Mouse (Mus musculus): Measurements from ENCODE around the gene Cfp. TPM values are rescaled to one million over a fixed set of nuclear protein-coding genes. Genes with fewer than 3 reads are reported as not detected.

Cfp gene
- polyA plus RNA-seq (2015; fragmentation: Nextera tagmentation; extraction: Ambion mirVana), result 5.8 and 6.5 TPM in 2 replicates

DNA sequence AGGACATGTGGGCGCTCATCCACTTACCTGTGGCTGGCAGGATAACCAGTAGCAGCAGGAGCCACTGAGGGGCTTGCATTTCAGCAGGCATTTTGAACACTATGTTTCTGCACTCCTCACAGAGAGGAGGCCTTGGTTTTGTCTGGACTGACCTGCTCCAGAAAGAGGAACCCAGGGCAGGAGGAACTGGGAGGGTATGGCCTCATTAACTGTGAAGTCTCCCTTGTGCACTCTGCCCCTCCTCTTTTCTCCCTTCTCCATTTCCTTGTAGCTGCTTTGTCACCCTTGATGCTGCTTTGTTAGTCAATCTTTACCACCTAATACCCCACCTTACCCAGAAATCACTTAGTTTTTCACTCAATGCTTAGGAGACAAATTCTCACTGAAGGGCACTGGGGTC is at the start of gene Cfp:
TSS of gene Cfp (minus strand) at position 192 of the 400 bp plus-strand sequence.
- Histone ChIP-seq H3K36me3 (peaks cover 52% of the 10 kb centered on the region), H3K4me1 (replicated peaks) (no peaks in the 10 kb centered on the region), H3K9ac (no peak within 1 kb of the TSS), H3K27ac (no peak within 1 kb of the TSS), H3K4me2 (no peak within 1 kb of the TSS), H3K4me3 (no peak within 1 kb of the TSS), H3K27me3 (no peaks in the 10 kb centered on the region), H3K9me3 (no peaks in the 10 kb centered on the region)
- ATAC-seq (ENCODE audit: low FRiP score), result no peak
- 82% methylated on average over 1 of the region's 1 CpGs for WGBS

DNA sequence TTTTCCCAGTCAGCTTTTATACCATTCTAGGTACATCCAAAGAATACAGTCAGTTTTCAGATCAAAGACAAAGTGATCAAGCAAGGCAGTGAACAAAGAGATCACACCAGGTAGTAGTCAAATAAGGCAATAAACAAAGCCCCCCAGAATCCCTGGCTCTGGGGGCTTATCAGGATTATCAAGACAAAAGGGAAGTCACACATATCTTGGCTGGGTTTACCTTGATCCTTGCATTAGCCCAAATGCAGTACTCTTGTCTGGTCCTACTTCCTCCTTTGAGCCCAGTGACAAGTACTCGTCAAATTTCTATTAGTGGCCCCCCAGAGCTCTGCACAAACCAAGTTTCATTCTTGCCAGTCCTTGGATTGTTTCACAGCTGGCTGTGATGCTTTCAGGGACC is 49.5 kb upstream of the Cfp start:
- Histone ChIP-seq H3K9ac (no peak overlapping the region), H3K4me2 (no peak overlapping the region), H3K27ac (no peak overlapping the region), H3K4me1 (replicated peaks) (no peaks in the 10 kb centered on the region), H3K4me3 (no peak overlapping the region), H3K27me3 (no peaks in the 10 kb centered on the region), H3K36me3 (no peaks in the 10 kb centered on the region), H3K9me3 (no peaks in the 10 kb centered on the region)
- 72% methylated on average over 1 of the region's 1 CpGs for WGBS
- ATAC-seq (ENCODE audit: low FRiP score), result no peak

- Histone ChIP-seq H3K9me3 (no peaks in the 10 kb centered on the region), H3K4me2 (peak within 1 kb of the TSS; percentile 50), H3K27ac (peak within 1 kb of the TSS; percentile 69), H3K9ac (peak within 1 kb of the TSS; percentile 61; the same call in 1 of the 2 replicates), H3K36me3 (no peaks in the 10 kb centered on the region), H3K4me1 (replicated peaks) (peaks cover 5% of the 10 kb centered on the region; the same call in 1 of the 2 replicates), H3K4me3 (peak within 1 kb of the TSS; percentile 48), H3K27me3 (no peaks in the 10 kb centered on the region)
- peak; percentile 98 for ATAC-seq (ENCODE audit: low FRiP score)
- WGBS, result 17% methylated on average over 57 of the region's 57 CpGs
Measured at GRCm38 (mm10) chrX:20961477-20962378, 30.4 kb upstream of the Cfp start, which contains the start of gene Uxt. Gene Uxt, minus strand, starts transcription at chrX:20962017.

DNA sequence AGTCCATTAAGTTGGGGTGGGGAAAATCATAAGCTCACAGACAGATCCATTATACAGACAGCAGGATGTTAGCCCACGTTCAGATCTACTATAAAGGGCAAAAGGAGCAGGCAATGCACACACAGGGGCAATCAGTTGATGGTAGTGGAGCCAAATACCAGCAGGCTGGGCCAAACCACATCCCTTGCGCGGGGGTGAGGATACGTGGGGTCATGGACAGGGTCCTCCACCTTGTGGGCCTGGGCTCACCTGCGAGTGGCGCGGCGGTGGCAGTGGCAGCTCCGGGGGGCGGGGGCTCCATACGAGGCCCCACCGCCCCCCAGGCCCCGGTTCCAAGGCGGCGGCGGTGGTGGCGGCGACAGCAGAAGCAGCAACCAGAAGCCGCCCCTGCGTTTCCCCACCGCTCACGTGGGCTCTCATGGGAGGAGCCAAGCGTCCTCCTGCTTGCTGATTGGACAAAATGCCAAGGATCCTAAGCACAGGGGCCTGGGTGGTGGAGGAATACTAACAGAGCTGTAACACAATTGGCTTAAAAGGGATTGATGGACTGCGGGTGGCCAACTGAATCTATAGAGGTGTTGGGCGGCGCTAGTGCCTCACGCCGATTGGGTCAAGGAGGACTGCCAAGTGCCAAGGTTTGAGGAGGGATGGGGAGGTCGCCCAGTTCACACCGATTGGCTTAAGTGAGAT is 19.0 kb upstream of the Cfp start, which contains the start of gene Elk1:
TSS of gene Elk1 (minus strand) at position 418 of the 690 bp plus-strand sequence.
- H3K9ac ChIP-seq, result peak within 1 kb of the TSS; percentile 75
- H3K27me3 ChIP-seq, result no peaks in the 10 kb centered on the region
- peak within 1 kb of the TSS; percentile 60 for H3K4me3 ChIP-seq
- ATAC-seq (ENCODE audit: low FRiP score), result peak; percentile 98
- H3K4me2 ChIP-seq, result peak within 1 kb of the TSS; percentile 59
- no peaks in the 10 kb centered on the region for H3K36me3 ChIP-seq
- H3K27ac ChIP-seq, result peak within 1 kb of the TSS; percentile 87
- H3K9me3 ChIP-seq, result no peaks in the 10 kb centered on the region
- WGBS, result 11% methylated on average over 29 of the region's 30 CpGs
- peaks cover 18% of the 10 kb centered on the region; the same call in 1 of the 2 replicates for H3K4me1 ChIP-seq (replicated peaks)

DNA sequence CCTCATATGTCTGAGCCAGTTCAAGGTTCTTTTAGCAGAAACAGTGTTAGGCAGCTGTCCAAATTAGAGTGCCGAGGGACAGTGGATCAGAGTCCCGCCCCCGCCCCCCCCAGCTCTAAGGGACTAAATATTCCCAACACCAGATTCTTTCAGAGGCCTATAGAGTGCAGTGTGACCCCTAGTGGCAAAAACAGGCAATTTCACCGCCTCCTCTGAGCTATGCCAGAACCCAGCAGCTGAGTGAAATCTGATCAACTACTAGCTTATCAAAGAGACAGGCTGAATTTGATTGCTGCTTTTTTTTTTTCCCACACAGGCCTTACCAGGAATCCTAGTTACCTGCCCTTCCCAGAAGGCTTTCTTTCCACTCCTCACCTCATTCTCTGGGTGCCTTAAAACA is 14.7 kb upstream of the Cfp start:
- no peak for ATAC-seq (ENCODE audit: low FRiP score)
- Histone ChIP-seq H3K4me2 (no peak overlapping the region), H3K4me3 (no peak overlapping the region), H3K9ac (no peak overlapping the region), H3K36me3 (no peaks in the 10 kb centered on the region), H3K4me1 (replicated peaks) (peaks cover 16% of the 10 kb centered on the region; the same call in 1 of the 2 replicates), H3K27ac (no peak overlapping the region), H3K9me3 (no peaks in the 10 kb centered on the region), H3K27me3 (no peaks in the 10 kb centered on the region)
- 12% methylated on average over 4 of the region's 4 CpGs for WGBS

DNA sequence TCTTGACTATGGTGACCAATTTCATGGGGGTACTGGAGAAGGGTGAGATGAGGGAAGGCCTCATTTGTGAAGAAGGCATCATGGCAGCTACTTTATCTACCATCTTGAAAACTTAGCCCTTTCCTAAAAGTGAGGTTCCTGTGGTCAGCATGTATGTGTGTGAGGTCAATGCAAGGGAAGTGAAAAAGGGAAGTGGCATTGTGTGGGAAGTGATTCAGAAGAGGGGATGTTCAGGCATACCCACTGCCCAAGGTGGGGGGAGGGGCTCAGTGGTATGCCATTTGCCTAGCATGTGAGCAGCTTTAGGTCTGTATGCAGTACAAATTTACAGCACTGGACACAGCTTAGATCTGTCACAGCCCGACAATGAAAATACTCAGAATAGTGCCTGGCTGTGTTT is 608 bp upstream of the Cfp start:
- Histone ChIP-seq H3K9me3 (no peaks in the 10 kb centered on the region), H3K27me3 (no peaks in the 10 kb centered on the region), H3K27ac (no peak overlapping the region), H3K4me1 (replicated peaks) (no peaks in the 10 kb centered on the region), H3K4me3 (no peak overlapping the region), H3K4me2 (no peak overlapping the region), H3K9ac (no peak overlapping the region), H3K36me3 (peaks cover 52% of the 10 kb centered on the region)
- ATAC-seq (ENCODE audit: low FRiP score), result no peak
- WGBS, result 89% methylated on average over 1 of the region's 1 CpGs

DNA sequence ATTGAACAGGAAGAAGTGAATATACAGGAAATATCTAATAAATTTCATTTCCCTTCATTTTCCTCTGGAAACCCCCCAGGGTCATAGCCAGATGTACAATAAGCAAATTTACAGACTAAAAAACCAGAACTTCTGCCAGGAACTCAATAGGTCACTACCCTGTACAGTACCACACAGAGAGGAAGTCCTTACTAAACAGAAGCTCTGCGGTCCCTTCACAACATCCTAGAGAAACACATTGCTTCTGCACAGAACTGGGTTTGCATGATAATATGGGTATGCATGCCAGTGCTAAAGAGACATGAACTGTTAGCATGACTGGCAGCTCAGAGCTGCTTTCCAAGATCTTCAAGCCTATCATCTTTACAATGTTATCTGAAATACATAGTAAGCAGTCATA is 1.5 kb downstream of the Cfp start:
- 86% methylated on average over 1 of the region's 1 CpGs for WGBS
- Histone ChIP-seq H3K4me1 (replicated peaks) (no peaks in the 10 kb centered on the region), H3K27ac (no peak overlapping the region), H3K4me2 (no peak overlapping the region), H3K9ac (no peak overlapping the region), H3K27me3 (no peaks in the 10 kb centered on the region), H3K36me3 (peaks cover 42% of the 10 kb centered on the region), H3K4me3 (no peak overlapping the region), H3K9me3 (no peaks in the 10 kb centered on the region)
- ATAC-seq (ENCODE audit: low FRiP score), result no peak

- Histone ChIP-seq H3K9me3 (no peaks in the 10 kb centered on the region), H3K36me3 (peaks cover 24% of the 10 kb centered on the region), H3K9ac (no peak overlapping the region), H3K4me3 (no peak overlapping the region), H3K4me2 (no peak overlapping the region), H3K27me3 (no peaks in the 10 kb centered on the region), H3K27ac (no peak overlapping the region), H3K4me1 (replicated peaks) (no peaks in the 10 kb centered on the region)
- no peak for ATAC-seq (ENCODE audit: low FRiP score)
Measured at GRCm38 (mm10) chrX:20924976-20925375, 6.4 kb downstream of the Cfp start.

GRCm38 (mm10) chrX:20923506-20923905 is 7.8 kb downstream of the Cfp start:
- Histone ChIP-seq H3K4me2 (no peak overlapping the region), H3K27me3 (no peaks in the 10 kb centered on the region), H3K27ac (no peak overlapping the region), H3K9ac (no peak overlapping the region), H3K9me3 (no peaks in the 10 kb centered on the region), H3K4me3 (no peak overlapping the region), H3K4me1 (replicated peaks) (peaks cover 9% of the 10 kb centered on the region), H3K36me3 (peaks cover 24% of the 10 kb centered on the region)
- no peak for ATAC-seq (ENCODE audit: low FRiP score)
- 83% methylated on average over 1 of the region's 1 CpGs for WGBS

- no peaks in the 10 kb centered on the region for H3K27me3 ChIP-seq
Measured at GRCm38 (mm10) chrX:20921366-20921765, 10.0 kb downstream of the Cfp start.

GRCm38 (mm10) chrX:20920844-20921364 is 10.5 kb downstream of the Cfp start, which contains the start of gene Syn1:
Gene Syn1, minus strand, starts transcription at chrX:20921004.
- 29% methylated on average over 33 of the region's 44 CpGs for WGBS
- peak; percentile 96 for ATAC-seq (ENCODE audit: low FRiP score)
- H3K4me2 ChIP-seq, result peak within 1 kb of the TSS; percentile 63

More at GRCm38 (mm10) chrX:20921366-20921765, 10.0 kb downstream of the Cfp start:
- Histone ChIP-seq H3K9me3 (no peaks in the 10 kb centered on the region), H3K36me3 (peaks cover 3% of the 10 kb centered on the region; the same call in 1 of the 2 replicates), H3K4me3 (peak overlapping the region; percentile 56), H3K4me2 (peak overlapping the region; percentile 63), H3K9ac (no peak overlapping the region), H3K27ac (peak overlapping the region; percentile 58; the same call in 1 of the 2 replicates), H3K4me1 (replicated peaks) (peaks cover 15% of the 10 kb centered on the region)
- 42% methylated on average over 5 of the region's 5 CpGs for WGBS
- ATAC-seq (ENCODE audit: low FRiP score), result peak; percentile 29; the same call in 1 of the 2 replicates

More at GRCm38 (mm10) chrX:20920844-20921364, 10.5 kb downstream of the Cfp start, which contains the start of gene Syn1:
- Histone ChIP-seq H3K9ac (peak within 1 kb of the TSS; percentile 79), H3K4me1 (replicated peaks) (peaks cover 15% of the 10 kb centered on the region), H3K9me3 (no peaks in the 10 kb centered on the region), H3K27ac (peak within 1 kb of the TSS; percentile 86), H3K4me3 (peak within 1 kb of the TSS; percentile 56), H3K36me3 (peaks cover 3% of the 10 kb centered on the region; the same call in 1 of the 2 replicates), H3K27me3 (no peaks in the 10 kb centered on the region)

All from hindbrain, embryonic 13.5 days (tissue).